In the genomic region with DNA sequence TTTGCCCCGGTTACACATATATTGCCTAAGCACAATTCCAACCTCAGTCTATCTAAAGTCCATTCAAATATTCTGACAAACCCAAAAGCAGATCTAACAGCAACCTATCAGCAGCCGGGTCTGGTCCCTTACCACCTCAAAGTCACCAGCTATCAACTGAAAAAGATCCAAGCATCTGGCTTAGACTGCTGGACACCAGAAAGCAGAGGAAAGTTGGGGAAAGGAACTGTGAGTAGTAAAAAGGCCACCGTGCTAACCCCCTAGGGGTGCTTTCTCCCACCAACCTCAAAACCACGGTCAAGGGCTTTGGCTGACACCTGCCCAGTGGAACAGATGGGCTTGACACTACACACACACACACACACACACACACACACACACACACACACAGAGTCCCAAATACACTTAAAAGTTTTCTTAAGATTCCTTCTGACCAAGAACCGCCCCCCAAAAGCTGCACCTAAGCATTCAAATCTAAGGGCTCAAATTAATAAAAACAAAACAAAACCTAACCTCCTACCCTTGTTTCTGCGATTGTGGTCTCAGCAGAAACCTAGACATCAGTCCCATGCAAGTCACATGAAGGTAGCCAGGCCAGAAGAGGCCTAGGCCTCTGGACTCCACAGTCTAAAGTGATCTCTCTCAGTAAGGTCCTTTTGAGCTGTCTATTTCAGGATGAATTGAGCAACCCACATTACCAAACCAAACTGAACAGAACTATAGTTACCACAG, we compare ENCODE assay signal across 8 mouse cellular contexts. TPM values are rescaled to one million over a fixed set of nuclear protein-coding genes. Genes with fewer than 3 reads are reported as not detected.
DNase-seq lines count a peak whose midpoint lies in the region; ATAC-seq and TF ChIP-seq lines count a peak whose summit lies in the region.

No protein-coding gene starts in this region.

- intact Hi-C loops in left cerebral cortex, postnatal 36 days (cut with DNase I) = no loop called here

- H3K27ac ChIP-seq in layer of hippocampus, adult 2 months = peak overlapping the region; percentile 91
- no peak overlapping the region for H3K27ac ChIP-seq in forebrain, embryonic 12.5 days
- peak overlapping the region; percentile 96 for H3K27ac ChIP-seq in liver, adult 2 months (replicated peaks; ENCODE audit: insufficient read depth, low read depth, low read length)
- peak overlapping the region; percentile 20; the same call in 1 of the 2 replicates for H3K27ac ChIP-seq in neural tube, embryonic 15.5 days (replicated peaks)

- no peaks in the 10 kb centered on the region for H3K9me3 ChIP-seq in forebrain, embryonic 12.5 days
- no peaks in the 10 kb centered on the region for H3K9me3 ChIP-seq in neural tube, embryonic 15.5 days (replicated peaks)

- WGBS in forebrain, embryonic 12.5 days = 83% methylated on average over 6 of the region's 6 CpGs
- 21% methylated on average over 6 of the region's 6 CpGs for WGBS in liver, adult 2 months
- 78% methylated on average over 6 of the region's 6 CpGs for WGBS in neural tube, embryonic 15.5 days

- no peaks in the 10 kb centered on the region for H3K27me3 ChIP-seq in forebrain, embryonic 12.5 days
- H3K27me3 ChIP-seq in liver, adult 2 months (ENCODE audit: control insufficient read depth, insufficient read depth, low read length) = no peaks in the 10 kb centered on the region
- no peaks in the 10 kb centered on the region for H3K27me3 ChIP-seq in neural tube, embryonic 15.5 days (replicated peaks)

- DNase-seq in layer of hippocampus, adult 2 months (ENCODE audit: low spot score in 2 of 2) = no peak
- no peak for DNase-seq in layer of hippocampus, postnatal 10 days (ENCODE audit: low spot score in 2 of 2)
- peak; percentile 85 for DNase-seq in liver, adult 2 months (ENCODE audit: extremely low read depth, low read depth, low spot score)
- DNase-seq in left cerebral cortex, postnatal 36 days (ENCODE audit: low spot score in 2 of 2) = no peak
- DNase-seq in adrenal gland, postnatal 14 days = no peak
- no peak for DNase-seq in urinary bladder, postnatal 14 days (ENCODE audit: low spot score)

- TF ChIP-seq CTCF in layer of hippocampus, adult 2 months (conservative IDR thresholded peaks at IDR 0.05) = no peak
- no peak for TF ChIP-seq CTCF in liver, adult 2 months (IDR thresholded peaks at IDR 0.05; ENCODE audit: low read depth, low read length)

- H3K9ac ChIP-seq in forebrain, embryonic 12.5 days = no peak overlapping the region
- H3K9ac ChIP-seq in liver, adult 2 months (ENCODE audit: low read depth, low read length) = peak overlapping the region; percentile 54
- peak overlapping the region; percentile 83; the same call in 1 of the 2 replicates for H3K9ac ChIP-seq in neural tube, embryonic 15.5 days (replicated peaks)

- H3K79me2 ChIP-seq in liver, adult 2 months (ENCODE audit: control insufficient read depth, insufficient read depth, low read length) = peaks cover 31% of the 10 kb centered on the region

- no peaks in the 10 kb centered on the region for H3K36me3 ChIP-seq in forebrain, embryonic 12.5 days (replicated peaks)
- H3K36me3 ChIP-seq in liver, adult 2 months (ENCODE audit: control insufficient read depth, insufficient read depth, low read length) = no peaks in the 10 kb centered on the region
- no peaks in the 10 kb centered on the region for H3K36me3 ChIP-seq in neural tube, embryonic 15.5 days

- no peak for ATAC-seq in forebrain, embryonic 12.5 days (ENCODE audit: low FRiP score)
- ATAC-seq in neural tube, embryonic 15.5 days (ENCODE audit: low FRiP score) = no peak

- TF ChIP-seq POLR2A in liver, adult 2 months (IDR thresholded peaks at IDR 0.05; ENCODE audit: extremely low read depth, insufficient read depth, low read length) = no peak

- H3K4me1 ChIP-seq in forebrain, embryonic 12.5 days = peaks cover 37% of the 10 kb centered on the region
- peaks cover 36% of the 10 kb centered on the region for H3K4me1 ChIP-seq in liver, adult 2 months (ENCODE audit: control insufficient read depth, insufficient read depth, low read length)
- peaks cover 39% of the 10 kb centered on the region for H3K4me1 ChIP-seq in neural tube, embryonic 15.5 days

- peak overlapping the region; percentile 70 for H3K4me3 ChIP-seq in layer of hippocampus, adult 2 months
- H3K4me3 ChIP-seq in forebrain, embryonic 12.5 days (replicated peaks) = no peak overlapping the region
- H3K4me3 ChIP-seq in liver, adult 2 months (ENCODE audit: insufficient read depth, low read depth, low read length) = peak overlapping the region; percentile 99
- peak overlapping the region; percentile 79 for H3K4me3 ChIP-seq in neural tube, embryonic 15.5 days (replicated peaks)

- peak overlapping the region; percentile 84 for H3K4me2 ChIP-seq in forebrain, embryonic 12.5 days
- H3K4me2 ChIP-seq in neural tube, embryonic 15.5 days = peak overlapping the region; percentile 67

RNA-seq across cellular contexts. Expression of gene B4galt1, which starts 2.6 kb away (rescaled TPM):
- 10 to 100 TPM in 1 of 2 experiments, 1 to 10 TPM in 1; 8.5 to 10.8 TPM for total RNA-seq in layer of hippocampus, adult 2 months (2021)
- 1 to 10 TPM; 6.5 to 7.0 TPM for total RNA-seq in layer of hippocampus, postnatal 10 days (2021)
- 12.8 and 14.0 TPM in 2 replicates for polyA plus RNA-seq in forebrain, embryonic 12.5 days (2016; fragmentation: Nextera tagmentation; extraction: Ambion mirVana)
- 11.0 and 13.8 TPM in 2 replicates for total RNA-seq in liver, adult 2 months (2014; rRNA removed)
- 20.7 and 28.1 TPM in 2 replicates for polyA plus RNA-seq in liver, adult 2 months (2012; rRNA removed)
- 8.8 and 16.6 TPM in 2 replicates for polyA plus RNA-seq in neural tube, embryonic 15.5 days (2015; fragmentation: Nextera tagmentation; extraction: Ambion mirVana)
- total RNA-seq in left cerebral cortex, postnatal 36 days (2021) = 1 to 10 TPM; 4.1 to 5.1 TPM
- total RNA-seq in adrenal gland, postnatal 14 days (2021) = 69.4 and 70.5 TPM in 2 replicates
